Mouse (Mus musculus): ENCODE measurements at regions not wholly inside any gene's neighbourhood (a gene's known extent, or its start where the extent isn't known, plus 50 kb on each side); places are given as distances from the start of the nearest gene placed in this dataset.

- no peak for TF ChIP-seq EP300 (IDR thresholded peaks at IDR 0.05)
- TF ChIP-seq CTCF (IDR thresholded peaks at IDR 0.05), result no peak
- 66% methylated on average over 2 of the region's 2 CpGs for WGBS
- Histone ChIP-seq H3K36me3 (ENCODE audit: insufficient read depth, low read length) (no peaks in the 10 kb centered on the region), H3K27me3 (replicated peaks; ENCODE audit: insufficient read depth, low read length) (no peaks in the 10 kb centered on the region), H3K9ac (replicated peaks; ENCODE audit: low read depth) (no peak overlapping the region), H3K4me2 (replicated peaks; ENCODE audit: low read depth, low read length) (no peak overlapping the region), H3K4me3 (ENCODE audit: low read depth, low read length) (no peak overlapping the region), H3K4me1 (ENCODE audit: insufficient read depth, low read depth, low read length) (no peaks in the 10 kb centered on the region), H3K27ac (ENCODE audit: low read length) (no peak overlapping the region), H3K9me3 (ENCODE audit: low read length) (no peaks in the 10 kb centered on the region)
- no peak for ATAC-seq
- no peak for DNase-seq (ENCODE audit: low spot score)
These were observed 126.7 kb downstream of the Nab1 start for GRCm38 (mm10) chr1:52373817-52374216.

DNA sequence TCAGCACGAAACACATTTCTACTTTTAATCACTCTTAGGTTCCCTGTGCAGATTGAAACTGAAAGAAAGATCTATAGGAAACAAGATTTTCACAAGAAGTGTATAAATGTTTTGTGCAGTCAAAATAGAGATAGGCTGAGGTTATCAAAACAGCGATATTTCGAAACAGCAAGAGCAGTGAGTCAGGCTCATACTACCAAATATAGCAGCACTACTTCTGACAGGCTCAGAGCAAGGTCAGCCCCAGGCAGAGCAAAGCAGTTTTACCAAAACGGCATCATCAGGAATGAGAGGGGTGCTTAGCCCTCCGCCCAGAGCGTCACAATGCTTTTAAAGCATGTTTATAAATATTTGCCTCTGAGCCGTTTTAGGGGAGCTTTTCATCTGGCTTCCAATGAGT lies 133.4 kb upstream of the Gls start:
- H3K4me2 ChIP-seq (replicated peaks; ENCODE audit: low read depth, low read length), result no peak overlapping the region
- H3K27me3 ChIP-seq (replicated peaks; ENCODE audit: insufficient read depth, low read length), result peaks cover 9% of the 10 kb centered on the region; the same call in 1 of the 2 replicates
- 54% methylated on average over 7 of the region's 7 CpGs for WGBS
- no peak overlapping the region for H3K4me3 ChIP-seq (ENCODE audit: low read depth, low read length)
- DNase-seq (ENCODE audit: low spot score), result no peak
- no peak for ATAC-seq
- no peak overlapping the region for H3K27ac ChIP-seq (ENCODE audit: low read length)
- no peaks in the 10 kb centered on the region; the same call in 1 of the 2 replicates for H3K4me1 ChIP-seq (ENCODE audit: insufficient read depth, low read depth, low read length)
- TF ChIP-seq EP300 (IDR thresholded peaks at IDR 0.05) (no peak), CTCF (IDR thresholded peaks at IDR 0.05) (no peak)
- H3K9ac ChIP-seq (replicated peaks; ENCODE audit: low read depth), result no peak overlapping the region
- no peaks in the 10 kb centered on the region for H3K36me3 ChIP-seq (ENCODE audit: insufficient read depth, low read length)
- H3K9me3 ChIP-seq (ENCODE audit: low read length), result no peaks in the 10 kb centered on the region

DNA sequence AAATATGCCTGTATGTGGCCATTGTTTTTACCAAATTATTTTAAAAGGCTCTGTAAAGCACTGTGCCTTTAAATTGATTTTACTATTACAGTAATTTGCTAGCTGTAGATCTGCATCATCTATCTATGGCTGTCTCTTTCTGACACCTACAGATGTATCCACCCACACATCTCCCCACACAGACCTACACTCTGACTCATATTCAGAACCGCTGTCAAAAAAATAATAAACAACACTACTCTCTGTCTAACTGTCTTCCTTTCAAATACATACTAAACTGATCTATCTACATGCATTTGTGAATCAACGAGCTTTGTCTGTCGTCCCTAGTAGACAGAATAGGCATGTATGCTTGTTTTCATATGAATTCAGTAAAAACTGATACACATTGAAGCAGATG lies 130.6 kb upstream of the Gls start:
- ATAC-seq (no peak), DNase-seq (ENCODE audit: low spot score) (no peak)
- H3K4me1 ChIP-seq (ENCODE audit: insufficient read depth, low read depth, low read length), result no peaks in the 10 kb centered on the region; the same call in 1 of the 2 replicates
- 59% methylated on average over 3 of the region's 3 CpGs for WGBS
- peaks cover 9% of the 10 kb centered on the region; the same call in 1 of the 2 replicates for H3K27me3 ChIP-seq (replicated peaks; ENCODE audit: insufficient read depth, low read length)
- H3K27ac ChIP-seq (ENCODE audit: low read length), result no peak overlapping the region
- H3K36me3 ChIP-seq (ENCODE audit: insufficient read depth, low read length), result no peaks in the 10 kb centered on the region
- no peak overlapping the region for H3K4me3 ChIP-seq (ENCODE audit: low read depth, low read length)
- no peak overlapping the region for H3K9ac ChIP-seq (replicated peaks; ENCODE audit: low read depth)
- TF ChIP-seq EP300 (IDR thresholded peaks at IDR 0.05) (no peak), CTCF (IDR thresholded peaks at IDR 0.05) (no peak)
- H3K9me3 ChIP-seq (ENCODE audit: low read length), result no peaks in the 10 kb centered on the region
- H3K4me2 ChIP-seq (replicated peaks; ENCODE audit: low read depth, low read length), result no peak overlapping the region

GRCm38 (mm10) chr1:52362976-52363375 lies 129.9 kb upstream of the Gls start:
- H3K4me1 ChIP-seq (ENCODE audit: insufficient read depth, low read depth, low read length), result no peaks in the 10 kb centered on the region; the same call in 1 of the 2 replicates
- no peaks in the 10 kb centered on the region for H3K9me3 ChIP-seq (ENCODE audit: low read length)
- ATAC-seq, result no peak

DNA sequence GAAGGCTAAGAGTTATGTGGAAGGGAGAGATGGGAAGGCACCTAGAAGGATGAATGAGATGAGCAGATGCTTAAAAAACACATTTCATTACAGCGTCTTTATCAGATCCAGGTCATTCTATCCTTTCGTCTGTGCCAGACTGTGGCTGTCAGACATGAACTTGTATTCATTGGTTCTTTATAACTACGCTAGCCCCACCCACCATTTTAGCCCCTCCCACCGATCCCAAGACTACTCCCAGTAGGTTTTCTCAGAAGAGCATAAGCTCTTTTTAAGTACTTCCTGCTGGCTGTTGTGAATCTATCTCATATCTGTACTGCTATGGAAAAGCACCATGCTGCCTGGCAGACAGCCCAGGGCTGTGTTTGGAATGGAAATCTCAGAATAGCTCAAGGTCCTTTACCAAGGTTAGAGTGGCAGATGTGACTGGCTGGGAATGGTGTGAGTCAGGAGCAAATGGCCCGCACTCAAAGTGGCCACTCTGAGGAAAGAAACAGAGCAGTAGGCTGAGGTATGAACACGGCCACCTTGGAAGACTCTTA lies 121.1 kb upstream of the Gls start:
- peak; percentile 54 for ATAC-seq
- Histone ChIP-seq H3K36me3 (ENCODE audit: insufficient read depth, low read length) (no peaks in the 10 kb centered on the region), H3K4me2 (replicated peaks; ENCODE audit: low read depth, low read length) (no peak overlapping the region), H3K4me3 (ENCODE audit: low read depth, low read length) (no peak overlapping the region), H3K27me3 (replicated peaks; ENCODE audit: insufficient read depth, low read length) (no peaks in the 10 kb centered on the region), H3K4me1 (ENCODE audit: insufficient read depth, low read depth, low read length) (no peaks in the 10 kb centered on the region), H3K9ac (replicated peaks; ENCODE audit: low read depth) (no peak overlapping the region), H3K27ac (ENCODE audit: low read length) (no peak overlapping the region), H3K9me3 (ENCODE audit: low read length) (no peaks in the 10 kb centered on the region)
- peak; percentile 26 for DNase-seq (ENCODE audit: low spot score)
- TF ChIP-seq CTCF (IDR thresholded peaks at IDR 0.05) (no peak), EP300 (IDR thresholded peaks at IDR 0.05) (no peak)
- 61% methylated on average over 6 of the region's 6 CpGs for WGBS

More at GRCm38 (mm10) chr1:52362976-52363375, 129.9 kb upstream of the Gls start:
- Histone ChIP-seq H3K27ac (ENCODE audit: low read length) (no peak overlapping the region), H3K4me3 (ENCODE audit: low read depth, low read length) (no peak overlapping the region), H3K36me3 (ENCODE audit: insufficient read depth, low read length) (no peaks in the 10 kb centered on the region), H3K27me3 (replicated peaks; ENCODE audit: insufficient read depth, low read length) (peaks cover 9% of the 10 kb centered on the region; the same call in 1 of the 2 replicates), H3K9ac (replicated peaks; ENCODE audit: low read depth) (no peak overlapping the region), H3K4me2 (replicated peaks; ENCODE audit: low read depth, low read length) (no peak overlapping the region)
- no peak for DNase-seq (ENCODE audit: low spot score)
- TF ChIP-seq CTCF (IDR thresholded peaks at IDR 0.05) (no peak), EP300 (IDR thresholded peaks at IDR 0.05) (no peak)

GRCm38 (mm10) chr1:52342127-52342526 lies 109.1 kb upstream of the Gls start:
- ATAC-seq, result no peak

GRCm38 (mm10) chr1:52338704-52339103 lies 105.7 kb upstream of the Gls start:
- no peak for TF ChIP-seq EP300 (IDR thresholded peaks at IDR 0.05)
- TF ChIP-seq CTCF (IDR thresholded peaks at IDR 0.05), result no peak
- Histone ChIP-seq H3K36me3 (ENCODE audit: insufficient read depth, low read length) (no peaks in the 10 kb centered on the region), H3K4me1 (ENCODE audit: insufficient read depth, low read depth, low read length) (no peaks in the 10 kb centered on the region), H3K27me3 (replicated peaks; ENCODE audit: insufficient read depth, low read length) (no peaks in the 10 kb centered on the region), H3K9me3 (ENCODE audit: low read length) (no peaks in the 10 kb centered on the region), H3K4me3 (ENCODE audit: low read depth, low read length) (no peak overlapping the region), H3K9ac (replicated peaks; ENCODE audit: low read depth) (no peak overlapping the region), H3K4me2 (replicated peaks; ENCODE audit: low read depth, low read length) (no peak overlapping the region), H3K27ac (ENCODE audit: low read length) (no peak overlapping the region)
- WGBS, result 64% methylated on average over 3 of the region's 3 CpGs
- DNase-seq (ENCODE audit: low spot score) (no peak), ATAC-seq (no peak)

More at GRCm38 (mm10) chr1:52342127-52342526, 109.1 kb upstream of the Gls start:
- no peak for DNase-seq (ENCODE audit: low spot score)
- H3K4me2 ChIP-seq (replicated peaks; ENCODE audit: low read depth, low read length), result no peak overlapping the region
- no peak overlapping the region for H3K9ac ChIP-seq (replicated peaks; ENCODE audit: low read depth)
- WGBS, result 71% methylated on average over 2 of the region's 2 CpGs
- no peak overlapping the region for H3K27ac ChIP-seq (ENCODE audit: low read length)
- no peaks in the 10 kb centered on the region for H3K27me3 ChIP-seq (replicated peaks; ENCODE audit: insufficient read depth, low read length)
- no peaks in the 10 kb centered on the region for H3K36me3 ChIP-seq (ENCODE audit: insufficient read depth, low read length)
- no peaks in the 10 kb centered on the region for H3K4me1 ChIP-seq (ENCODE audit: insufficient read depth, low read depth, low read length)
- H3K9me3 ChIP-seq (ENCODE audit: low read length), result no peaks in the 10 kb centered on the region
- H3K4me3 ChIP-seq (ENCODE audit: low read depth, low read length), result no peak overlapping the region
- TF ChIP-seq EP300 (IDR thresholded peaks at IDR 0.05) (no peak), CTCF (IDR thresholded peaks at IDR 0.05) (no peak)

All from lung, postnatal 0 days (tissue).